Mouse (Mus musculus): ENCODE measurements at regions not wholly inside any gene's neighbourhood (a gene's known extent, or its start where the extent isn't known, plus 50 kb on each side); places are given as distances from the start of the nearest gene placed in this dataset.

DNA sequence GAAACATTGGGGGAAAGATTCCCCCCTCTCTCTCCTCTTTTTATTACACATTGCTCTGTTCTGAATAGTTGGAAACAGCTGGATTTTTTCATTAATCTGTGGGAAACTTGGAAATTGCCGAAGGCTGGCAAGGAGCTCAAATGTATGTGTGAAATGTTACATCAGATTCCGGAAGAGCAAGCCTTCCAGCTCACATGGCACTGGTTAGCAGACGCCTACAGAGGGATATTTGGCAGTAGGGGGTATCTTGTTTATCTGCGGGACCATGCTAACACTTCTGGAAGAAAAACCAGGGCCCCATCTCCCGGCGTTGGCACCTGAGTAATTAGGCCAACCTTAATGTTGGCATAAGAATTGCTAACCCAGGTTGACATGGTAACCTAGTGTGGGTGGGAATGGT is 183.0 kb downstream of the Enc1 start:
- no peak for DNase-seq (ENCODE audit: inconsistent ontology term)

DNA sequence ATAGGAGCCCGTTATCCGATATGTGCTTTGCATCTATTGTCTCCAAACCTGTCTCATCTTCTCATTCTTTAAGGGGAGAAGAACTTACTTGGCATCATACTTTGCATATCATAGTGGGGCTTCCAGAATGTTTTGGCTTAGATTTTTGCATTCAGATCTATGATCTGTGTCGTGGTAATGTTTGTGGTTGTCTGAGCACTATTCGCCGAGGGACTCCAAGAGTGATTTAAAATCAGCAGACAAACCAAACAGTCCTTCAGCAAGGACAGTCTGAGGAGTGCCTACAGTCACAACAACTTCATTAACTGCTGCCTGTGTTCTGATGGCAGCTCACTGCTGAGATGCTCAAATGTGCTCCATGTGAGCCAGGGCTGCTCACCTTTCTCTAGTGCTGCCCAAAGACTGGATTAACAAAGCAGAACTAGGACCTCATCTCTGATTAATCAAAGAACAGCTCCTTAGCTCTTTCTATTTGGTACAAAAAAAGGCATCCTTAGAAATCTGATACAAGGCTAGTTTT is 182.5 kb downstream of the Enc1 start:
- DNase-seq (ENCODE audit: inconsistent ontology term) = no peak

DNA sequence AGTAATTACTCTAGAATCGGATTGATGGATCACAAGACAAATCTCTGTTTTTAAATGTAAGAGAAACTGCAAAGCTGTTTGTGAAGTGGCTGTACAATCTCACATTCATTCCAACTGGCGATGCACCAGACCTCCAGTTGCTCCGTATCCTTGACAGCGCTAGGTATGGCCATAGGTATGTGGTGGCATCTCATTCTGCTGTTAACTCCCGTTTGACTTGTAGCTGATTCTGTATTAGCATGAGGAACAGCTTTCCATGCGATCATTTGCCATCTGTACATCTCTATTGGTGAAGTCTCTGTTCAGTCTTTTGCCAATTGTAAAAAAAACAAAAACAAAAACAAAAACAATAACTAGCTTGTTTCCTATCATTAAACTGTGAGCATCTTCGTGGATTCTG is 182.0 kb downstream of the Enc1 start:
- DNase-seq (ENCODE audit: inconsistent ontology term) = no peak

DNA sequence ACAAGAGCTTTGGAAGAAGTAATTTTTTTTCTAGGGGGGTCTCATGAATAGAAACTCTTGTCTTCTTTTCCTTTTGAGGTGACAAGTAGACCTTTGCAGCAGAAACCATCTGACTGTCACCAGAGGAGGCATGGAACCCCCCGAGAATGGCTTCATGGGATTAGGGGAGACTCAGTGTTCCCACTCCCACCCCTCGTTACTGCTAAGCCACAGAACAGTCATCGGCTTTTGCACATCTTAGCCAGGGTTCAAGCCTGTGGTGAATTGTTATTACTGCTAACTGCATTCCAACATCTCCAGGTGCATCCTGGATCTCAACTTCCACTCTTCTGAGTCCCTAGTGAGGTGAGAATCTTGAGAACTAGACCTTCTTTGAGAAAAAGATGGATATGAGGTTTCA is 180.9 kb downstream of the Enc1 start:
- DNase-seq (ENCODE audit: inconsistent ontology term) = no peak

DNA sequence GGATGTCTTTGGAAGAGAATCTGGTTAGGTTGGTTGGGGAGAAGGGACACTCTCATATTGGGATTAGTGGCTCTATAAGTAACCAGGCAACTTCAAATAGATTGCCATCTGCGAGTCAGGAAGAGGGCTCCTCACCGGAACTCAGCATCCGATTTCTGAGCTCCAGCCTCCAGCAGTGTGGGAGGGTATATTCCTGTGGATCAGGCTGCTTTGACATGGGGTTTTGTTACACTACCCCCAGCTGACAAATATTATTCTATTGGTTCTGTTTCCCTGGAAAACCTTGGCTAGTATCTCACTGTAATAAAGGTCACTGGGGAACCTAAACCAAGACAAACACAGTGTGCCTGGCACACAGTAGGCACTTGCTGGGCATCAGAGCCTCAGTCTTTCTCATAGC is 179.9 kb downstream of the Enc1 start:
- DNase-seq (ENCODE audit: inconsistent ontology term) = no peak

DNA sequence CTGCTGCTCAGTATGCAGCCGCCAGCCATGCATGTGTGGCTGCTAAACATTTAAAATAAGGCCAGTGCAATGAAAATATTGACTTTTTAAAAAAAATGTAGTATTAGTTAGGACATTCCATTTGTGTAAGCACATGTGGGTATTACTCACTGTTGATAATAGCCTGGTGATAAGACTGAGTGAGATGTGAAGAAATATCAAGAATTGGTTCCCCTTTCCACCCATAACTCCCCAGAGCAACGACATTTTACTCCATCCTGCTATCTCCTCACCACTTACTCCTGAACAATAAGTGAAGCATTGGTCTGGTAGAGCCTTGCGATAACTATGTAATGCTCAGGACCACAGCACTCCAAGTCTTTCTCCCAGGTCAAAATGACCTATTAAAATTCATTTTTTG is 178.2 kb downstream of the Enc1 start:
- DNase-seq (ENCODE audit: inconsistent ontology term) = no peak

DNA sequence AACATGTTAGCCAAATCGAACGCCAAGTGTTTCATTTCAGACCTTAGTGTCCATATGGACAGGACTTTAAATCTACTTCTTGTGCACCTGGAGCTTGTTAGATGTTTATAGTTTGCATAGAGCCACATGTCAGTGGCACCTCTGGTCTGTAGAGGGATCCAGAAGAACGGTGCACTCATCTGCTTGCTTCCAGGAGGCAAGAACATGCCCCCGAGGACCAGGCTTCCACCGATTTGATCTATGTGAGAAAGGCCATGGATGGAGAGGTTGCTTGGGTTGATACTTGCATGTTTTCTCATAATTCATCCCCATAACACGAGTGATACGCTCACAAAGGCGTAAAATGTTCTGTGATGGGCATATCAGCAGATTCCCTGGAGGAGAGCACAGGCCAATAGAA is 177.8 kb downstream of the Enc1 start:
- no peak for DNase-seq (ENCODE audit: inconsistent ontology term)

DNA sequence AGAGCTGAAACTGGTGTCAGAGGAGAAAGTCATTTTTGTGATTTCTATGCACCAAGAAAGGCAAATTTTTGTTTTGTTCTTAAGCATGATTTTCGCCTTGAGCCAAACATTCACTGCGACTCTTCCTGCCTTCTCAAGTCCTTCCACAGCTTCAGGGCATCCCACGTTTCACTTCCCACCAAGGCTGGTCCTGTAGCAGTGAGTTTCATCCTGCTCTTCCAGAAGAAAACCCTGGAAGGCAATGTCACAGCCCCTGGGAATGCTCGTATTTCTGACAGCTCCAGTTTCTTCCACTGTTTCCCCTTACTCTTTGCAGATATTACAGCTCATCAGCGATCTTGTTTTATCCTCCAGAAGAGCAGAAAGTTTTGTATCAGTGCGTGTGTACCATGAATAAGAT is 177.2 kb downstream of the Enc1 start:
- DNase-seq (ENCODE audit: inconsistent ontology term) = no peak

DNA sequence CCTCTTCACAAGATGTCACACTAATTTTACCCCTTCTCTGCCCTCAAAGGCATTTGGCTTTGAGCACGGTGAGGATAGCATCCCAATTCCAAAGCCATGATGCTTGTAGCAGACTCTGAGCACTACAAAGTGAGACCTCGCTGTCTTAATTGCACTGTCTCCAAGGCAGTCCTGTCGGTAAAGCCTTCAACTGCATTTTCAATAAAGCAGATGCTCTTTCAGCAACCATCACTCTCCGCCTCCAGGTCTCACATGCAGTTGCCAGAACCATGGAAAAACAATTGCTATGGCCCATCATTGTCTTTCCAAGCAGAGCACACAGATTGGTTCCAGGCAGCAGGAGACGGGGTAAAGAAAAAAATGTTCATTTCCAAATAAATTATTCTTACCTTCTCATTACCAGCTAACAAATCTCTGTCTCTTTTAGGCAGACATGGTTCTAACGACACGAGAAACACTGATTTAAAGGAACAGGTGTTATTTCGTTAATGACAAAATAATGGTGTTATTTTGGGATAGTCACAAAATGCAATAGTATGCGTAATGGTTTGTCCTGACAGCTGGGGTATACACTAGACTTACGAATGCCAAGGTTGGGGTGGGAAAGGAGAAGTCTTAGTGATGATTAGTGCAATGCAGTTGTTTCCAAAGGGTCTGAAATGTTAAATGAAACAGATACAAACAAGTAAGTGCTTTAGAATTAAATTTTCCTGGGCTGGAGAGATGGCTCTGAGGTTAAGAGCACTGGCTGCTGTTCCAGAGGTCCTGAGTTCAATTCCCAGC is 175.2 kb downstream of the Enc1 start:
- DNase-seq (ENCODE audit: inconsistent ontology term) = no peak

DNA sequence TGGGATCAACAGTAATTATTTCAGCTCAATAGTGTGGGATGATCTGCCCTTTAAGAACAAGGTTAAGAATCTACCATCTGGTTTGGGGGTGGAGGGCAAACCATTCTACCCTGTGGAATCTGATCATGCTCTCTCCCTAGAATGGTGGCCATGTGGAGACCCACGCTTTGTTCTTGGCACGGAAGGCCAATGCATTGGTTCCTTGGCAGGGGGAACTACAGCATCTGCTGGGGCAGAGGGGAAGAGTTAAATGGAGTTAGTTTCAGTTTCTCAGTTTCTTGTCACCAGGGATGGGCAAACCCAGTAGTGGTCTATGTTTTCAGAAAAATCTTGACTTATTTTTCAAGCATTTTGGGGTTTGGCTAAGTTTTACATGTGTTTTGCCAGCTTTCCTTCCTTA is 174.5 kb downstream of the Enc1 start:
- DNase-seq (ENCODE audit: inconsistent ontology term) = no peak

DNA sequence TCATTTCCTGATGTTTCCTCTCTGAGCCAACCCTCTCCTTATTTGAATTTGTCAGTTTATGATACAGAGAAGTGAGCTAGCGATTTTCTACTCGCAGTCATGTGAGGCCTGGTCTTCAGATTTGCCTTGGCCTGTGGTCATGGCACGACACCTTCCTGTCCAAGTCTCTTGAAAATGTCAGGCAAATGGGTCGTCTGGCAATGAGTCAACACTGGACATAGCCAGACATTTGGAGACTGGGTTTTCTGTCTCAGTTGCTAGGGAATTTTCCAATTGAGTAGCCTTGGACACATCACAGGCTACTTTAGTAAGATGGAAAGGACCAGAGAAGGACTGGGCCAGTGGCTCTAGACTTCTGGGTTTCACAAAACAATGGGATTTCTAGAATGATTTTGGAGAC is 171.2 kb downstream of the Enc1 start:
- peak; percentile 68 for DNase-seq (ENCODE audit: inconsistent ontology term)

DNA sequence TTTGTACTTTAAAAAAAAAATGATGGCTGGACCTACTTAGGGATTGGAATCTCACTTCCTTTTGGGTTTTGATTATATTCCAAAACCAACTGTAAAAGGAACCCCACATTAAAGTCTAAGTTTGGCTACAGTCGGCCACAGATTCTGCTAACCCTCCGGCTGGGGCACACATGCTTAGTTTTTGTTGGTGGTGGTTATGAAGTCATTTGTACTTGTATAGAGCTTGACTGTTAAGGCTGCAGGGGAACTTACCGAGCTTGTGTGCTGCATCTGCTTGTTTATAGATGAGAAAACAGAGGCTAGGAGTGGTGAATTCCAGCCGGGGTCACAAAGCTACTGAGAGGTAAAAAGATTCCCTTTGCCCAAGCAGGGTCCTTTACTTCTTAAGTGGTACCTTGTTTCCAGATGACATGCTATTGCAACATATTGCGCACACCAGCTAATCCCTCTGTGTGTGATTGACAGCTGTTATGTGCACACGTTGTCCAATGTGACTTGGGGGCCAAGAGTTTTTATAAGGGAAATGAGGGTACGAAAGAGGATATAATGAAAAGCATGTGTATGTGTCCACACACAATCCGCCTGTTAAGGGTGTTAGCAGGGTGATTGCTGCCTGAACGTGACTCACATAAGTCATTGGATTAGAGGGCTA is 169.8 kb downstream of the Enc1 start:
- no peak for DNase-seq (ENCODE audit: inconsistent ontology term)

DNA sequence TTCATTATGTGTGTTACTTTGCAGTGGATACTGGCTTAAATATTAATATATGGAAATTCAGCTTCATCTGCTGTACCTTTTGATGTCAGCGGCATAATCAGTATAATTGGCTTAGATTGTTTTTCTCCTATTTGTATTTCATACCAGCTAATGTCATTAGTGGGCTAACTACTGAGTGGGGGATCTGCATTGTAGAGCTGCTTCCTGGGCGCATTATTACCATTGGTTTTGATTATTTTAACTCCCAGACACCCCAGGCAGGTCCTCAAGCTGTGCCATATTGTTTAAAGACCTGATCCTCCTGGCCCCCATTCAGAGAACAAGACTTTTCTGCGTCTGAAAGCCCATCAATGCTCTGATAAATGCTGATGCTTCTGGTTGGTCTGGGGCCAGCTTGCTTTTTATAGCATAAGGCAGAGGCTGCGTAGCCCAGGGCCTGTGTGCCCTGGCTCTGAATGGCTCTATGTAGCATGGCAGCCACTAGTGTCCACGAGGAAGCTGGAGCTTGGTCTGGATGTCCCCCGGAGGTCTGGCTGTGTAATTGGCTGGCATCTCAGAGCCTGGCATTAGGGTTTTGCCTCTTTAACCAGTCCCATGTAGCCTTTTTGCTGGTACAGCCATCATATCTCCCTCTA is 169.1 kb downstream of the Enc1 start:
- DNase-seq (ENCODE audit: inconsistent ontology term) = no peak

DNA sequence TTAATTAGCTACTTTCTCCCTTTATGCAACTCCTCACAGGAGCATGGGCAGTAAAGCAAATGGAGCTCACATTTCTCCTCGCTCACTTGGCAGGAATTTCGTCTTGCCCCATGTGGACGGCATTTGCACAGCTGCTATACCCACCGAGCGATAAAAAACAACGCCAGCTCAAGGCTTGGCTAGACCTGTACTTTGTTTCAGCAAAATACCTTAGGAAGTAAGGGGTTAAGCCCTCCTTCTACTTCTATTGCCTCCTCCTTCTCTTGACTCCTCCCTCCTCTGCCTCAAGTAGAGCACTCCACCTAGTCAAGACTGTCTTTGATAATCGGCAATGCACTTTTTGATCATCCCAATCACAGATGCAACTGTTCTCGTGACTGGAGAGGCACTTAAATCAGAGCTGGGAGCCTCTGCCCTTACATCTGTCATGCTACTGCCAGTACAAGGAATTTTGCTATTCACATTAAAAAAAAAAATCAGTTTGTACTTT is 168.4 kb downstream of the Enc1 start:
- no peak for DNase-seq (ENCODE audit: inconsistent ontology term)

DNA sequence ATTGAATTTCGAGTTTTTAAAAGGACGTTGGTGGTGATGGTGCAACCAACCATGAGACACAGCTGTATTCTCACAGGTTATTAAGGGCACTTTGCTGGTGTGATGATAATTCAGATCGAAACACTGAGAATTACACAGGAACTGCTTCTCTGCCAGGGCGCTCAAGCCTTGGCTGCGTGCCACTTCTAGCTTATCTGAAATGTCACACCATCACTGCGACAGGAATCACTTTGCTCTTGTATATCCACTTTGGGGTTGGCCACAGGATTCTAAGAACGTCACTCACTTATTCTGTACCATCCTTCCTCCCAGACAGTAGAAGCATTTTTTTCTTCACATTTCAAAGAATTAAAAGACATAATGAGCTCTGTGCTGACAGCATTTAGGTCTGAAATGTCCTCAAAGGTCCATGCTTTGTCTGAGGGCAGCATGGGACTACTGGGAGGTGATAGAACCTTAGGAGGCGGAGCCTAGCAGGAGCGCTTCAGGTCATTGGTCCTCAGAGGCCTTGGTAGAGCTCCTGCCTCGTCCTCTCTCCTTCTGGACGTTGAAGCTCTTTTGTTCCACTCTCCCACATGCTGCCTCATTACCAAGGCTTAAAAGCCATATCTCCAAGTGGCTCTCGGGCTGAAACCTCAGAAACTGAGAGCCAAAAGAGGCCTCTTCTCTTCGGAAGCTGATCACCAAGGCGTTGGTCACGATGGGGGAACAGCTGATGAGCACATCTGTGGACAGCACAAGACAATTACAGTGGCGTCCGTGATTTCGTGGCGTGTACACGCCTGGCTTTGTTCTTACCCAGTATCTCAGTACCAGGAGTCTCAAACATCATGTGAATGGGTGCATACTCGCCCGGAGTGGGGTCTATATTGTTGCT is 167.7 kb downstream of the Enc1 start:
- DNase-seq (ENCODE audit: inconsistent ontology term) = no peak

DNA sequence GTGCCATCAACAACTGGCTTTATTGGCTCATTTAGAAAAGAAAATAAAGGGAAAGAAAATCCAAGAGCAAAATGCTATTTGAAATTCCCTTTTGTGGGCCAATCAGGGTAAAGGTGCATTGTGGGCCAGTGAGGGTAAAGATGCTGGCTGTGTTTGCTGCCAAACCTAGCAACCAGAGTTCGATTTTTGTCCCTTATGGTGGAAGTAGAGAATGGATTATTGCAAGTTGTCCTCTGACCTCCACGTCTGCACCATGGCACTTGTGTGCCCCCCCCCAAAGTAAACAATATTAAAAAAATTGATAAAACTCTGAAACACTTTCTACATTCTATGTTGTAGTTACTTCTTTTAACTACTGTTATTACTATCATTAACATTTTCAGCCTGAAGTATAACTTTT is 166.9 kb downstream of the Enc1 start:
- no peak for DNase-seq (ENCODE audit: inconsistent ontology term)

DNA sequence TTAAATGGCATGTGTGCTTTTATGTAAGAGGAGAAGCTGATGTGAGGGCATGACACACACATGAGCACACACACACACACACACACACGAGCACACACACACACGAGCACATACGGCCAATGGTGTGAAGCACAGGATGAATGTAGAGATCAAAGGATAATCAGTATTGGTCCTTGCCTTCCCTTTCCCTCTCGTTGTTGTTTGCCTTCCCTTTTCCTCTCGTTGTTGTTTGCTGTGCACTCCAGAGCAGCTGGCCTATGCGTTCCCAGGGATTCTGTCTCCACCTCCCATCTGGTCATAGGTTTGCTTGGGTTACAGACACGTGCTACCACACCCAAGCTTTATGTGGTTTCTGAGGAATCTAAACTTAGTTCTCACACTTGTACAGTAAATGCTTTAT is 165.8 kb downstream of the Enc1 start:
- DNase-seq (ENCODE audit: inconsistent ontology term) = no peak

DNA sequence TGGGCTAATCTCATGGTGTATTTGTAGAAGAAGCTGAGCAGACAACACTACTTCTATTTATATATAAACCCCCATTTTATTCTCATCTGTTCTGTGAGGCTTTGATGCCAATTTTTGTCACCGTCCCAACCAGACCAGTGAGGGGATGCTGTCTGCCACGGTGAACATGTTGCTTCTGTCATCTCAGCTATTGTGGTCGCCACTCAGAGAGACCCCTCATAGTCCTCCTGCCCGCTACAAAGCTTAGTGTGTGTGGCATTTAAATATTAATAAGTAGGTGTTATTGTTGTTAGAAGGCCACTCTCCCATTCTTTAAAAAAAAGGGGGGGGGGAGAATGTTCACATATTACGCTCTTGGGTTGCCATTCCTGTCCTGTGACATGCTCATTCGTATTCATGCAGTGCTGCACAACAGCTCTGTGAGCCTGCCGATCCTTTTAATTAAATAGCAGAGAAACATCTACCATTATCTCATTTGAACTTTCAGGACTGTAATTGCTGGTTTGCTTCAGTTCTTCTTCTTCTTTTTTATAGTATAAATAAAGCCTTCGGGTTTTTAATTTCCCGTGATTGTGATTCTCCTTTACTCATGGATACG is 161.4 kb downstream of the Enc1 start:
- DNase-seq (ENCODE audit: inconsistent ontology term) = no peak

DNA sequence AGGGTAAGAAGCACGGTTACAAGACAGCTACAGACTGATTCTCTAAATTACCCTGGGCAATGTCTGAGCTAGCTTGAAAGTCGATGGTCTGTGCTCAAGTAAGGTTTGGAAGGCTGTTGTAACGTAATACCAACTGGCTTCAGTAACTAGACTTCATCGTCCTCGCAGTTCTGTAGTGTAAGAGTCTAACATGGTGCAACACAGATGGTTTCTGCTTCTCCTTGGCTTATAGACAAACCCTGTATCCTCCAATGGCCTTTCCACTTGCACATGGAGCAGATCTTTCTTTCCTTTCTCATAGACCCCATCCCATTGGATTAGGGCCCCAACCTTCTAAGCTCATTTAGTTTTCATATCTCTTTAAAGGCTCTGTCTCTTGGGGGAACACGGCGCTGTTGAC is 160.7 kb downstream of the Enc1 start:
- DNase-seq (ENCODE audit: inconsistent ontology term) = no peak

DNA sequence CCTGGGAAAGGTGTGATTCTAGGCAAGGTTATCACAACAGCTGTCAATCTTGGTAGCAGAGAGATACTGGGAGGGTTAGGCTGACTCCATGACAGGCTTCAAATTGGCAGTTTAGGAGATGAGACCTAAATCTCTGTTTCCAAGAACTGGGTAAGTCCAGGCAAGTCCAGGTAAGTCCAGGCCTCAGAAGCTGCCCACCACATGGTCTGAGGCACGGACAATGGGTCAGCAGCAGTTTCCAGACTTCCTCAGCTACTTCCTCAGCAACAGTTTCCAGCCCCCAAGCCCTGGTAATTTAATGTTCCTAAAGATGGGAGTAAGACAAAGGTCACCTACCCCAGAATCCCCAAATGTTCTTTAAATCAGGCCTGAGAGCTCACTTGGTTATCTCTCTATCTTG is 157.1 kb downstream of the Enc1 start:
- no peak for DNase-seq (ENCODE audit: inconsistent ontology term)

DNA sequence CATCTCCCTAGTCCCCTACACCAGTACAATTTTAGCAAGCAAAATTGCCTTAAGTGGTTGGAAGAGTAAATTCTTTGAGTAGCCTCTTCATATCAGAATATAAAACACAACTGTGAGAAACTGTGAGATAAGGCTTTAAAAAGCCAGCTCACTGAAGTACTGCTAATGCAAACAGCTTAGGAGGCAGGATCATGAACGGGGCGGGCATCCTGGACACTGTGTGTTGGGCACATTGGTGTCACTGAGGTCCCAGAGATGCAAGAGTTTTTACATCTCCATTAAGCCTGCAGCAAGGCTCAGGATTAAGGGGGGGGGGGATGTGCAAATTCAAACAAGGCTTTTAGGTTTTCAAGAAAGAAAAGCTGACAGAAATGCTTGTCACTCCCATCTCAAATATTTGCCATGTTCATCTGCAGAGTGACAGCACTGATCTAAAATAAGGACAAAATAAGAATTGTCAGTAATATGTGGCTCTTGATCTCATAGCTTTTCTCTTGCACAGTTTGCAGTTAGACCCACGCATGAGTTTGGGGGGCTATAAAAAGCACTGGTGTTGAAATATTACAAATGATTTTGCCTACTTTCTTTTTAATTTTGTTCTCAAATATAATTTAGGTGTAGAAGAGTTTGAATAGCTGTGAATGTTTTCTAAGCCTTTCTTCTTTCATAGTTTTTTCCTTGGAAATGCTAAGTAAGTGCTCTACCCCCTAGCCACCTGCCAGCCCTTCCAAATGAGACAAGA is 156.2 kb downstream of the Enc1 start:
- no peak for DNase-seq (ENCODE audit: inconsistent ontology term)

All from Muller cell, postnatal 12 days (primary cell).